Mouse (Mus musculus) small intestine, adult 2 months (tissue): ENCODE results near the gene Dlg2.

Experiments used
- CTCF ChIP-seq: fragments of 200-500 bp; IDR thresholded peaks from 2 replicates; pipeline ENCODE4 v1.5.1; 2012; ENCODE audit warnings: low read depth, mild to moderate bottlenecking, control low read depth, inconsistent platforms, low read length, moderate library complexity, mixed read lengths; ENCODE audit not compliant: insufficient replicate concordance, insufficient read length; ENCODE audit errors: extremely low read depth
- POLR2A ChIP-seq: fragments of 200-500 bp; IDR thresholded peaks from 2 replicates; pipeline ENCODE4 v1.6.1; 2012; ENCODE audit warnings: low read depth, mild to moderate bottlenecking, control low read depth, inconsistent platforms, low read length, moderate library complexity

GRCm38 (mm10) chr7:91432563-91432962, 956.1 kb downstream of the Dlg2 start:
- TF ChIP-seq CTCF (no peak), POLR2A (no peak)
